Mouse (Mus musculus) liver, adult 2 months (tissue): Measurements from ENCODE around the gene Armc6. TPM values are rescaled to one million over a fixed set of nuclear protein-coding genes. Genes with fewer than 3 reads are reported as not detected.

Experiments used
- DNase-seq: peaks from one replicate; pipeline ENCODE4 v3.0.0-alpha.2; 2011; ENCODE audit warnings: low read depth, low spot score; ENCODE audit errors: extremely low read depth
- H3K27ac ChIP-seq: fragments of 200-500 bp; replicated peaks from 2 replicates; pipeline ENCODE4 v1.5.1; 2012; ENCODE audit warnings: low read depth, mild to moderate bottlenecking, control low read depth, inconsistent platforms, low read length; ENCODE audit not compliant: insufficient read depth
- H3K27me3 ChIP-seq: fragments of 200-500 bp; 2 replicates; pipeline ENCODE4 v1.6.1; 2012; ENCODE audit warnings: mild to moderate bottlenecking, moderate library complexity, low read length, inconsistent platforms; ENCODE audit not compliant: control insufficient read depth, insufficient read depth
- H3K36me3 ChIP-seq: fragments of 200-500 bp; 2 replicates; pipeline ENCODE4 v1.6.1; 2012; ENCODE audit warnings: low read length, inconsistent platforms; ENCODE audit not compliant: control insufficient read depth, insufficient read depth
- H3K4me1 ChIP-seq: fragments of 200-500 bp; 2 replicates; pipeline ENCODE4 v1.6.1; 2011; ENCODE audit warnings: low read length; ENCODE audit not compliant: control insufficient read depth, insufficient read depth
- H3K4me3 ChIP-seq: fragments of 200-500 bp; 2 replicates; pipeline ENCODE4 v1.5.1; 2011; ENCODE audit warnings: low read depth, mild to moderate bottlenecking, control low read depth, low read length, moderate library complexity; ENCODE audit not compliant: insufficient read depth
- H3K79me2 ChIP-seq: fragments of 200-500 bp; 2 replicates; pipeline ENCODE4 v1.6.1; 2012; ENCODE audit warnings: inconsistent platforms, mild to moderate bottlenecking, low read length, moderate library complexity; ENCODE audit not compliant: control insufficient read depth, insufficient read depth
- H3K9ac ChIP-seq: fragments of 200-500 bp; 2 replicates; pipeline ENCODE4 v1.6.1; 2012; ENCODE audit warnings: low read depth, mild to moderate bottlenecking, control low read depth, inconsistent platforms, low read length
- CTCF ChIP-seq: fragments of 200-500 bp; IDR thresholded peaks from 2 replicates; pipeline ENCODE4 v1.5.1; 2011; ENCODE audit warnings: low read depth, low read length, control low read depth
- POLR2A ChIP-seq: fragments of 200-500 bp; IDR thresholded peaks from 2 replicates; pipeline ENCODE4 v1.6.1; 2011; ENCODE audit warnings: low read length, control low read depth; ENCODE audit not compliant: insufficient read depth; ENCODE audit errors: extremely low read depth
- WGBS: fragments of 180-500 bp; shearing (Covaris S2); methylation state at CpG from one replicate; pipeline ENCODE4 v1.1.7; 2018; 5-methylcytosine and 5-hydroxymethylcytosine counted together
- polyA plus RNA-seq: library from polyadenylated mRNA; depleted of rRNA; stranded (reverse); fragments of >200 nt; gene quantifications from 2 replicates; pipeline ENCODE4 v1.2.3, GENCODE M21; 2012
- total RNA-seq: library from RNA; depleted of rRNA; stranded (reverse); fragments of >200 nt; gene quantifications from 2 replicates; pipeline ENCODE4 v1.2.3, GENCODE M21; 2014

The Armc6 gene
- total and polyA plus RNA-seq, 2 experiments, result 4.4 to 9.6 TPM

DNA sequence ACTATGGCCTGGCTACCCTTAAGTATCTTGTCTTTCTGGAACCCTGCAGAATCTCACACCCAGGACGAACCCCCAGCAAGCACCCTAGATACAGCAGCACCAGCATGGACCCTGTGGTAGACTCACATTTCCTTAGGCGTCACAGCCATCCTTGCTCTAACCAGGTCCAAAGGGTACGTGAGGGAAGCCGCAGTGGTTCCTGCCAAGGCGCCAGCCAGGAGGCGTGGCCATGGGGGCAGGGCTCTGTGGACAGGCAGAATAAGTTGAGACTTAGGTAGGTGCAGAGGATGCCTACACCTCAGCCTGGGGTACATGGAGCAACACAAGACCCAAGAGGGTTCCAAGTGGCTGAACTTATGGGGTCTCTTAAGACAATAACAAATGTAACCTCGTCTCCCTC lies 45.6 kb downstream of the Armc6 start:
- Histone ChIP-seq H3K4me1 (peaks cover 17% of the 10 kb centered on the region), H3K36me3 (peaks cover 26% of the 10 kb centered on the region; the same call in 1 of the 2 replicates)

DNA sequence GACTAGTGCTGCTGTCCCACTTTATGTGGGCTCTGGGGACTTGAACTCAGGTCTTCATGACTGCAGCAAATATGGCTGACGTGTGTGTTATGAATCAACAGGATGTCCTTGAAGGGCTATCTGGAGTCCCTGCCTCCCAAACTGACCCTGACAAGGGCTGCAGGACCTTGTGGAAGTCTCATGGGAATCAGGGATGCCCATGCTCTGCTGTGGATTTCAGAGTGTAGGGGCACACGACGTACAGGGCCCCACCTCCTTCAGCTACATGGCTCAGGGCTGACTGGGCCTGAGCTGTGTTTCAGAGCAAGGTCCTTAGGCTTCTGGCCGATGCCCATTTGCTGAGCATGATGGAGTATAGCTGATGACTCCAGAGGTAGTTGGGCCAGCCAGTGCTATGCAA lies 51.1 kb downstream of the Armc6 start:
- Histone ChIP-seq H3K79me2 (peaks cover 3% of the 10 kb centered on the region; the same call in 1 of the 2 replicates), H3K27me3 (no peaks in the 10 kb centered on the region), H3K9ac (no peak overlapping the region), H3K36me3 (peaks cover 6% of the 10 kb centered on the region; the same call in 1 of the 2 replicates), H3K4me1 (peaks cover under 1% of the 10 kb centered on the region; the same call in 1 of the 2 replicates), H3K27ac (no peak overlapping the region), H3K4me3 (no peak overlapping the region)
- 79% methylated on average over 4 of the region's 4 CpGs for WGBS
- TF ChIP-seq CTCF, result no peak
- no peak for TF ChIP-seq POLR2A
- no peak for DNase-seq

More for the DNA sequence above, 45.6 kb downstream of the Armc6 start:
- peak; percentile 86 for DNase-seq
- peaks cover 15% of the 10 kb centered on the region; the same call in 1 of the 2 replicates for H3K79me2 ChIP-seq
- H3K9ac ChIP-seq, result 0 out of 2 replicates have a peak overlapping the region, but pooled peaks have one; percentile 17
- peak overlapping the region; percentile 56 for H3K27ac ChIP-seq
- WGBS, result 29% methylated on average over 7 of the region's 7 CpGs
- H3K27me3 ChIP-seq, result no peaks in the 10 kb centered on the region
- TF ChIP-seq CTCF (no peak), POLR2A (no peak)
- H3K4me3 ChIP-seq, result no peak overlapping the region

DNA sequence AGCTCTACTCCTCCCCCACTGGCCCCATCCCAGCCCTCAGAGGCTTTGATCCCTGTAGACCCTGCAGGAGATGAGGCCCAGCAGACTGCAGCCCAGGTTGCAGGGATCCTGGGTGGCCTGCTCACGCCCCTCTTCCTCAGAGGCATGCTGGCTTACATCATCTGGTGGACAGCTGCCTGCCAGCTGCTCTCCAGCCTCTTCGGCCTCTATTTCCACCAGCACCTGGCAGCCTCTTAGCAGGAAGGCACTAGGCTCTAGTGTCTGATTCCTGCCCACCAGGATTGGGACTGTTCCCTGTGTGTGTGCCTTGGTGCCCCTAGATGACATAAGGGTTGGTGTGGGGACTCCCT lies 52.4 kb downstream of the Armc6 start:
- Histone ChIP-seq H3K27me3 (no peaks in the 10 kb centered on the region), H3K79me2 (0 out of 2 replicates have a peak, but pooled peaks cover 2% of the 10 kb centered on the region), H3K4me1 (no peaks in the 10 kb centered on the region), H3K36me3 (no peaks in the 10 kb centered on the region; the same call in 1 of the 2 replicates), H3K4me3 (no peak overlapping the region), H3K9ac (no peak overlapping the region), H3K27ac (no peak overlapping the region)
- no peak for DNase-seq
- WGBS, result 44% methylated on average over 2 of the region's 2 CpGs
- TF ChIP-seq POLR2A (no peak), CTCF (no peak)

DNA sequence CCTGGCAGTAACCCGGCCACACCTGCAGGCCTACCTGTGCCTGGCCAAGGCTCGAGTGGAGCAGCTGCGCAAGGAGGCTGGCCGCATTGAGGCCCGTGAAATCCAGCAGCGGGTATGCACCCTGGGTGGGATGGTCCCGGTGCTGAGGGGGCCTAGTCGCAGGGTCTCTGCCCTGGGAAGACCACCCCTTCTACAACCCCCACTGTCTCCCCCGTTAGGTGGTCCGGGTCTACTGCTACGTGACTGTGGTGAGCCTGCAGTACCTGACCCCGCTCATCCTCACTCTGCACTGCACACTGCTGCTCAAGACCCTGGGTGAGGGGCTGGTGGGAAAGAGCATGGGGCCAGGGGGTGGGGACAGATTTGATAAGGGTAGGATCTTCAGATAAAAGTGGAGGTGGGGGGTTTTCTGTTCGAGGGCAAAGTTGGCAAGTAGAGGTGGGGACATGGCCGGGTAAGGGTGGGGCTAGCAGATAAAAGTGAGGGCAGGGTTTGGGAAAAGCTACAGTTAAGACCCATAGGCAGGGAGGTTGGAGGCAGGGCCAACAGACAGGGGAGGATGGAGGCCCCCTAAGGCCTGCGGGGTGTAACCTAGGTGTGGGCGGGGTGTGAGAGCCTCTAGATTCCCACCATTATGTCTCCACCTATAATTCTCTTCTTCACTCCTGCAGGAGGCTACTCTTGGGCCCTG lies 52.9 kb downstream of the Armc6 start:
- Histone ChIP-seq H3K27ac (no peak overlapping the region), H3K4me3 (no peak overlapping the region), H3K27me3 (no peaks in the 10 kb centered on the region), H3K9ac (no peak overlapping the region), H3K4me1 (no peaks in the 10 kb centered on the region), H3K79me2 (0 out of 2 replicates have a peak, but pooled peaks cover 5% of the 10 kb centered on the region), H3K36me3 (no peaks in the 10 kb centered on the region; the same call in 1 of the 2 replicates)
- TF ChIP-seq CTCF (no peak), POLR2A (no peak)
- DNase-seq, result no peak
- 82% methylated on average over 16 of the region's 16 CpGs for WGBS

DNA sequence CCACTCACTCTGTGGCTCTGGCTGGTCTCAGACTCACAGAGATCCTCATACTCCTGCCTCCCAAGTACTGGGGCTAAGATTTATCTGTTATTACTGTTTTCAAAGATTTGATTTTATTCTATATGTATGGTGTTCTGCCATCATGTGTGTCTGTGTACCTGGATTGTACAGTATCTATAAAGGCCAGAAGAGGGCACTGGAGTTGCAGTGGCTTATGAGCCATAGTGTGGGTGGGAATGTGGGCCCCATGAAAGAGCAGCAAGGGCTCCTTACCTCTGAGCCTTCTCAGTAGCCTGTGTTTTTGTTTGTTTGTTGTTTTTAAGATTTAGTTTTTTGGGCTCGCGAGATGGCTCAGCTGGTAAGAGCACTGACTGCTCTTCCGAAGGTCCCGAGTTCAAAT lies 55.2 kb downstream of the Armc6 start:
- H3K27me3 ChIP-seq, result no peaks in the 10 kb centered on the region
- no peak overlapping the region for H3K4me3 ChIP-seq
- DNase-seq, result no peak
- H3K4me1 ChIP-seq, result no peaks in the 10 kb centered on the region
- H3K9ac ChIP-seq, result no peak overlapping the region
- H3K36me3 ChIP-seq, result no peaks in the 10 kb centered on the region; the same call in 1 of the 2 replicates
- no peak for TF ChIP-seq POLR2A
- TF ChIP-seq CTCF, result peak; percentile 27; the same call in 1 of the 2 replicates
- no peak overlapping the region for H3K27ac ChIP-seq
- H3K79me2 ChIP-seq, result peaks cover 5% of the 10 kb centered on the region; the same call in 1 of the 2 replicates
- 93% methylated on average over 4 of the region's 4 CpGs for WGBS

DNA sequence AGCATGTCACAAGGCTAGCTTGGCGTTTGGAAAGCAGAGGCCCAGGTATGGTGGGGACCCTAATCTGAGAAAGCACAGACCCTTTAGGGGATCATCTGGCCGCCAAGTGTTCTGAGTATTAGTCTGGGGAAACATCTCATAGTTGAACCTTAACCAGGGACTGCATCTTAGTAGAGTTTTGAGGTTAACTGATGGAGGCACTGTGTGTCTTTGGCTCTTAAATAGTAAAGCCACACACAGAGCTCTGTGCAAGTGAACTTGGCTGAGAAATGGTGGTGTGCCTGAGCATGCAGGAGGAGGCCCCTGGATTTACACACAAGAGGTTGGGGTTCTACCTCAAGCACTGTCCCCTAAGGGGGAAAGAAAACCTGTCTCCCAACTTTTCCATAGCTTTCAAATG lies 56.0 kb downstream of the Armc6 start:
- Histone ChIP-seq H3K27ac (no peak overlapping the region), H3K4me1 (peaks cover 3% of the 10 kb centered on the region; the same call in 1 of the 2 replicates)
- 93% methylated on average over 2 of the region's 2 CpGs for WGBS

More for the DNA sequence above, 56.0 kb downstream of the Armc6 start:
- H3K9ac ChIP-seq, result no peak overlapping the region
- DNase-seq, result no peak
- TF ChIP-seq POLR2A (no peak), CTCF (no peak)
- no peak overlapping the region for H3K4me3 ChIP-seq
- H3K36me3 ChIP-seq, result no peaks in the 10 kb centered on the region; the same call in 1 of the 2 replicates
- peaks cover 8% of the 10 kb centered on the region; the same call in 1 of the 2 replicates for H3K79me2 ChIP-seq
- H3K27me3 ChIP-seq, result no peaks in the 10 kb centered on the region
